ENCODE assay signal across 22 mouse cellular contexts in genomic region chr5:42198493-42198892, GRCm38 (mm10).
DNase-seq lines count a peak whose midpoint lies in the region; ATAC-seq lines count a peak whose summit lies in the region.
"Had no signal": no experiment of that assay in that cellular context is flagged by ENCODE, and none has a peak within 500 bp of the region (broad histone marks: within the 10 kb centered on the region; RNA-seq: fewer than 3 reads in every experiment).

No protein-coding gene starts in this region.

- H3K36me3 ChIP-seq in forebrain, embryonic 12.5 days (replicated peaks) = no peaks in the 10 kb centered on the region
- H3K36me3 ChIP-seq in forebrain, embryonic 10.5 days (replicated peaks) = no peaks in the 10 kb centered on the region
- no peaks in the 10 kb centered on the region for H3K36me3 ChIP-seq in hindbrain, embryonic 11.5 days (ENCODE audit: control insufficient read depth, insufficient read depth, low read length)
- no peaks in the 10 kb centered on the region for H3K36me3 ChIP-seq in hindbrain, embryonic 10.5 days
- no peaks in the 10 kb centered on the region for H3K36me3 ChIP-seq in midbrain, embryonic 13.5 days
- no peaks in the 10 kb centered on the region for H3K36me3 ChIP-seq in midbrain, embryonic 16.5 days (ENCODE audit: control insufficient read depth, insufficient read depth, low read length)
- no peaks in the 10 kb centered on the region for H3K36me3 ChIP-seq in hindbrain, embryonic 14.5 days (replicated peaks; ENCODE audit: control insufficient read depth, insufficient read depth)
- H3K36me3 ChIP-seq: embryonic facial prominence, embryonic 13.5 days; G1E; heart, embryonic 10.5 days had no signal

- WGBS in forebrain, embryonic 12.5 days = 46% methylated on average over 3 of the region's 3 CpGs
- 70% methylated on average over 3 of the region's 3 CpGs for WGBS in forebrain, embryonic 10.5 days
- 50% methylated on average over 3 of the region's 3 CpGs for WGBS in hindbrain, embryonic 11.5 days
- WGBS in hindbrain, embryonic 10.5 days = 64% methylated on average over 3 of the region's 3 CpGs
- WGBS in midbrain, embryonic 13.5 days = 29% methylated on average over 3 of the region's 3 CpGs
- whole genome bisulfite sequencing in midbrain, embryonic 16.5 days = 19% methylated on average over 3 of the region's 3 CpGs
- WGBS in hindbrain, embryonic 14.5 days = 28% methylated on average over 3 of the region's 3 CpGs

- H3K9ac ChIP-seq in forebrain, embryonic 12.5 days = no peak overlapping the region
- H3K9ac ChIP-seq in hindbrain, embryonic 11.5 days (ENCODE audit: low read depth, low read length) = no peak overlapping the region
- no peak overlapping the region for H3K9ac ChIP-seq in midbrain, embryonic 13.5 days (replicated peaks)
- H3K9ac ChIP-seq in midbrain, embryonic 16.5 days (ENCODE audit: low read depth, low read length) = no peak overlapping the region
- no peak overlapping the region for H3K9ac ChIP-seq in hindbrain, embryonic 14.5 days
- H3K9ac ChIP-seq: embryonic facial prominence, embryonic 13.5 days had no signal

- 0 out of 2 replicates have a peak, but pooled peaks have one; percentile 36 for ATAC-seq in forebrain, embryonic 12.5 days (ENCODE audit: low FRiP score)
- peak; percentile 74 for ATAC-seq in hindbrain, embryonic 11.5 days (ENCODE audit: low FRiP score)
- peak; percentile 55; the same call in 1 of the 2 replicates for ATAC-seq in midbrain, embryonic 13.5 days
- no peak for ATAC-seq in midbrain, embryonic 16.5 days
- peak; percentile 46; the same call in 1 of the 2 replicates for ATAC-seq in hindbrain, embryonic 14.5 days (ENCODE audit: low FRiP score)
- ATAC-seq: CD4-positive, CD25-positive, alpha-beta regulatory T cell, adult 4 months; inflammation-experienced regulatory T-cells, adult 6 months; intestine, postnatal 0 days had no signal

- no peaks in the 10 kb centered on the region for H3K9me3 ChIP-seq in forebrain, embryonic 12.5 days
- no peaks in the 10 kb centered on the region for H3K9me3 ChIP-seq in forebrain, embryonic 10.5 days
- H3K9me3 ChIP-seq in hindbrain, embryonic 11.5 days (ENCODE audit: control insufficient read depth, low read length) = no peaks in the 10 kb centered on the region
- H3K9me3 ChIP-seq in hindbrain, embryonic 10.5 days = no peaks in the 10 kb centered on the region
- H3K9me3 ChIP-seq in midbrain, embryonic 13.5 days = no peaks in the 10 kb centered on the region
- no peaks in the 10 kb centered on the region for H3K9me3 ChIP-seq in midbrain, embryonic 16.5 days (replicated peaks; ENCODE audit: control insufficient read depth, low read length, poor library complexity, severe bottlenecking)
- no peaks in the 10 kb centered on the region for H3K9me3 ChIP-seq in hindbrain, embryonic 14.5 days (ENCODE audit: control insufficient read depth, low read length)
- H3K9me3 ChIP-seq: embryonic facial prominence, embryonic 13.5 days; G1E; heart, embryonic 10.5 days had no signal

- DNase-seq in forebrain, embryonic 10.5 days (ENCODE audit: extremely low spot score, low spot score) = no peak
- no peak for DNase-seq in hindbrain, embryonic 11.5 days (ENCODE audit: low spot score)
- no peak for DNase-seq in hindbrain, embryonic 10.5 days (ENCODE audit: low spot score)
- DNase-seq in hindbrain, embryonic 14.5 days (ENCODE audit: low spot score) = no peak
- no peak for DNase-seq in c-Kit-positive CD71-positive TER-119-positive erythroid progenitor cells, embryonic 14.5 days (ENCODE audit: low spot score)
- DNase-seq: adrenal gland, adult 8-10 months; B cell, adult 2 months; cerebellum, adult 11-12 months; cerebellum, adult 9-10 months; cerebellum, postnatal 25 days; gastrocnemius, postnatal 10 days; heart, adult 18-20 months; heart, postnatal 10 days had no signal

- H3K4me3 ChIP-seq in forebrain, embryonic 12.5 days (replicated peaks) = no peak overlapping the region
- H3K4me3 ChIP-seq in forebrain, embryonic 10.5 days = no peak overlapping the region
- H3K4me3 ChIP-seq in hindbrain, embryonic 11.5 days (ENCODE audit: low read depth, low read length) = no peak overlapping the region
- no peak overlapping the region for H3K4me3 ChIP-seq in hindbrain, embryonic 10.5 days
- H3K4me3 ChIP-seq in midbrain, embryonic 13.5 days (replicated peaks) = no peak overlapping the region
- H3K4me3 ChIP-seq in midbrain, embryonic 16.5 days (ENCODE audit: low read depth, low read length) = no peak overlapping the region
- no peak overlapping the region for H3K4me3 ChIP-seq in hindbrain, embryonic 14.5 days (replicated peaks; ENCODE audit: low read length)
- H3K4me3 ChIP-seq: embryonic facial prominence, embryonic 13.5 days; heart, embryonic 10.5 days had no signal

- H3K27me3 ChIP-seq in forebrain, embryonic 12.5 days = no peaks in the 10 kb centered on the region
- no peaks in the 10 kb centered on the region for H3K27me3 ChIP-seq in forebrain, embryonic 10.5 days (ENCODE audit: poor library complexity, severe bottlenecking)
- no peaks in the 10 kb centered on the region for H3K27me3 ChIP-seq in hindbrain, embryonic 11.5 days (ENCODE audit: control insufficient read depth, insufficient read depth, low read length)
- no peaks in the 10 kb centered on the region for H3K27me3 ChIP-seq in hindbrain, embryonic 10.5 days (ENCODE audit: insufficient read depth, poor library complexity, severe bottlenecking)
- H3K27me3 ChIP-seq in midbrain, embryonic 13.5 days = no peaks in the 10 kb centered on the region
- no peaks in the 10 kb centered on the region for H3K27me3 ChIP-seq in midbrain, embryonic 16.5 days (ENCODE audit: control insufficient read depth, insufficient read depth, low read depth, low read length)
- H3K27me3 ChIP-seq in hindbrain, embryonic 14.5 days (ENCODE audit: control insufficient read depth, insufficient read depth, low read length) = no peaks in the 10 kb centered on the region
- H3K27me3 ChIP-seq: embryonic facial prominence, embryonic 13.5 days had no signal

- no peaks in the 10 kb centered on the region for H3K4me1 ChIP-seq in forebrain, embryonic 12.5 days
- H3K4me1 ChIP-seq in forebrain, embryonic 10.5 days = no peaks in the 10 kb centered on the region
- H3K4me1 ChIP-seq in hindbrain, embryonic 11.5 days (replicated peaks; ENCODE audit: control insufficient read depth, insufficient read depth, low read length) = no peaks in the 10 kb centered on the region
- no peaks in the 10 kb centered on the region for H3K4me1 ChIP-seq in hindbrain, embryonic 10.5 days (replicated peaks)
- no peaks in the 10 kb centered on the region for H3K4me1 ChIP-seq in midbrain, embryonic 13.5 days (replicated peaks)
- no peaks in the 10 kb centered on the region for H3K4me1 ChIP-seq in midbrain, embryonic 16.5 days (ENCODE audit: control insufficient read depth, insufficient read depth, low read length)
- no peaks in the 10 kb centered on the region for H3K4me1 ChIP-seq in hindbrain, embryonic 14.5 days (replicated peaks; ENCODE audit: control insufficient read depth, insufficient read depth, low read length)
- H3K4me1 ChIP-seq: embryonic facial prominence, embryonic 13.5 days; heart, embryonic 10.5 days had no signal

- no peak overlapping the region for H3K4me2 ChIP-seq in forebrain, embryonic 12.5 days
- no peak overlapping the region for H3K4me2 ChIP-seq in hindbrain, embryonic 11.5 days (replicated peaks; ENCODE audit: low read depth, low read length)
- H3K4me2 ChIP-seq in midbrain, embryonic 13.5 days (replicated peaks) = no peak overlapping the region
- no peak overlapping the region for H3K4me2 ChIP-seq in midbrain, embryonic 16.5 days (ENCODE audit: low read length)
- H3K4me2 ChIP-seq in hindbrain, embryonic 14.5 days (replicated peaks) = no peak overlapping the region
- H3K4me2 ChIP-seq: embryonic facial prominence, embryonic 13.5 days had no signal

- no peak overlapping the region for H3K27ac ChIP-seq in forebrain, embryonic 12.5 days
- no peak overlapping the region for H3K27ac ChIP-seq in forebrain, embryonic 10.5 days
- no peak overlapping the region for H3K27ac ChIP-seq in hindbrain, embryonic 11.5 days (ENCODE audit: low read depth, low read length)
- no peak overlapping the region for H3K27ac ChIP-seq in hindbrain, embryonic 10.5 days
- no peak overlapping the region for H3K27ac ChIP-seq in midbrain, embryonic 13.5 days
- H3K27ac ChIP-seq in midbrain, embryonic 16.5 days (ENCODE audit: low read length) = no peak overlapping the region
- no peak overlapping the region for H3K27ac ChIP-seq in hindbrain, embryonic 14.5 days
- H3K27ac ChIP-seq: embryonic facial prominence, embryonic 13.5 days; heart, embryonic 10.5 days had no signal
